Mouse (Mus musculus) limb, embryonic 11.5 days (tissue): ENCODE results near the gene Wnt9a. TPM values are rescaled to one million over a fixed set of nuclear protein-coding genes. Genes with fewer than 3 reads are reported as not detected.
"Not testable (repeated sequence)": the region's sequence is repeated elsewhere in the genome, so short reads cannot be mapped to it uniquely, and the experiment has no call there.

Experiments used
- ATAC-seq: fragments of 200-750 bp; cut with Nextera tagmentation; 2 replicates; pipeline ENCODE4 v1.8.0; 2017; ENCODE audit warnings: low read depth; ENCODE audit not compliant: insufficient number of reproducible peaks, low FRiP score, low TSS enrichment
- DNase-seq: peaks from one replicate; pipeline ENCODE4 v3.0.0-alpha.2; 2015; ENCODE audit warnings: low spot score
- H3K27ac ChIP-seq: fragments of 300-500 bp; sonication (generic); replicated peaks from 2 replicates; pipeline ENCODE4 v1.5.1; 2014; ENCODE audit warnings: low read depth, mild to moderate bottlenecking, low read length
- H3K27me3 ChIP-seq: fragments of 300-500 bp; sonication (generic); 2 replicates; pipeline ENCODE4 v1.6.1; 2014; ENCODE audit warnings: mild to moderate bottlenecking, low read length, mixed read lengths; ENCODE audit not compliant: control insufficient read depth, insufficient read depth
- H3K36me3 ChIP-seq: fragments of 300-500 bp; sonication (generic); 2 replicates; pipeline ENCODE4 v1.6.1; 2014; ENCODE audit warnings: mild to moderate bottlenecking, low read length, moderate library complexity, mixed read lengths; ENCODE audit not compliant: control insufficient read depth, insufficient read depth
- H3K4me1 ChIP-seq: fragments of 300-500 bp; sonication (generic); 2 replicates; pipeline ENCODE4 v1.6.1; 2014; ENCODE audit warnings: low read length, mixed read lengths; ENCODE audit not compliant: control insufficient read depth, insufficient read depth
- H3K4me2 ChIP-seq: fragments of 300-500 bp; sonication (generic); 2 replicates; pipeline ENCODE4 v1.6.1; 2014; ENCODE audit warnings: low read depth, mild to moderate bottlenecking, moderate library complexity; ENCODE audit not compliant: severe bottlenecking
- H3K4me3 ChIP-seq: fragments of 300-500 bp; sonication (generic); 2 replicates; pipeline ENCODE4 v1.5.1; 2014; ENCODE audit warnings: low read depth, low read length
- H3K9ac ChIP-seq: fragments of 300-500 bp; sonication (generic); 2 replicates; pipeline ENCODE4 v1.6.1; 2014; ENCODE audit warnings: mild to moderate bottlenecking, low read length
- H3K9me3 ChIP-seq: fragments of 300-500 bp; sonication (generic); 2 replicates; pipeline ENCODE4 v1.6.1; 2016; ENCODE audit warnings: low read length; ENCODE audit not compliant: control insufficient read depth
- WGBS: fragments of 180-500 bp; shearing (Covaris S2); extraction: QIAGEN DNeasy Blood & Tissue Kit; methylation state at CpG from one replicate; pipeline ENCODE4 v1.1.7; 2014; 5-methylcytosine and 5-hydroxymethylcytosine counted together
- polyA plus RNA-seq: library from polyadenylated mRNA; unstranded; fragments of >200 nt; fragmentation: Nextera tagmentation; extraction: Ambion mirVana; gene quantifications from 2 replicates; pipeline ENCODE4 v1.2.1, GENCODE M21; 2014

Wnt9a gene
- polyA plus RNA-seq, 1 experiment from 2014 or later: 1.8 TPM

GRCm38 (mm10) chr11:59293616-59294015 is 13.1 kb upstream of the Wnt9a start:
- H3K27ac ChIP-seq: no peak overlapping the region
- H3K36me3 ChIP-seq: no peaks in the 10 kb centered on the region
- H3K4me3 ChIP-seq: no peak overlapping the region
- peaks cover 56% of the 10 kb centered on the region for H3K27me3 ChIP-seq
- DNase-seq (peak; percentile 67), ATAC-seq (no peak)
- no peak overlapping the region for H3K9ac ChIP-seq
- WGBS: 24% methylated on average over 7 of the region's 7 CpGs
- peaks cover 11% of the 10 kb centered on the region for H3K4me1 ChIP-seq
- H3K4me2 ChIP-seq: no peak overlapping the region
- H3K9me3 ChIP-seq: no peaks in the 10 kb centered on the region

- Histone ChIP-seq H3K4me3 (no peak overlapping the region), H3K36me3 (no peaks in the 10 kb centered on the region), H3K4me2 (no peak overlapping the region), H3K9ac (no peak overlapping the region), H3K4me1 (no peaks in the 10 kb centered on the region), H3K9me3 (no peaks in the 10 kb centered on the region), H3K27me3 (peaks cover 13% of the 10 kb centered on the region), H3K27ac (no peak overlapping the region)
- ATAC-seq: no peak
- WGBS: 18% methylated on average over 7 of the region's 7 CpGs
- peak; percentile 68 for DNase-seq
These were observed 8.8 kb upstream of the Wnt9a start for GRCm38 (mm10) chr11:59297941-59298340.

- WGBS: 27% methylated on average over 3 of the region's 3 CpGs
- peak; percentile 54 for DNase-seq
- Histone ChIP-seq H3K27ac (no peak overlapping the region), H3K9ac (no peak overlapping the region), H3K27me3 (peaks cover 19% of the 10 kb centered on the region), H3K4me3 (no peak overlapping the region), H3K4me2 (no peak overlapping the region), H3K9me3 (no peaks in the 10 kb centered on the region), H3K4me1 (peaks cover under 1% of the 10 kb centered on the region), H3K36me3 (no peaks in the 10 kb centered on the region)
- no peak for ATAC-seq
These were observed 6.5 kb upstream of the Wnt9a start for GRCm38 (mm10) chr11:59300185-59300584.

GRCm38 (mm10) chr11:59301053-59301452 is 5.7 kb upstream of the Wnt9a start:
- DNase-seq, H3K36me3 ChIP-seq, H3K4me2 ChIP-seq, H3K4me1 ChIP-seq, H3K4me3 ChIP-seq, H3K9me3 ChIP-seq, ATAC-seq, H3K9ac ChIP-seq, H3K27ac ChIP-seq: not testable (repeated sequence)
- peaks cover 23% of the 10 kb centered on the region for H3K27me3 ChIP-seq
- WGBS: 70% methylated on average over 2 of the region's 2 CpGs

- no peak overlapping the region for H3K4me3 ChIP-seq
- H3K36me3 ChIP-seq: no peaks in the 10 kb centered on the region
- no peak overlapping the region for H3K4me2 ChIP-seq
- peak; percentile 85 for DNase-seq
- H3K27ac ChIP-seq: no peak overlapping the region
- H3K27me3 ChIP-seq: peaks cover 36% of the 10 kb centered on the region
- 33% methylated on average over 5 of the region's 10 CpGs for WGBS
- H3K9me3 ChIP-seq: no peaks in the 10 kb centered on the region
- no peak overlapping the region for H3K9ac ChIP-seq
- ATAC-seq: no peak
- H3K4me1 ChIP-seq: peaks cover 17% of the 10 kb centered on the region
These were observed 3.8 kb upstream of the Wnt9a start for GRCm38 (mm10) chr11:59302700-59303569.

- H3K27ac ChIP-seq: no peak overlapping the region
- H3K4me1 ChIP-seq: peaks cover 36% of the 10 kb centered on the region
- DNase-seq (no peak), ATAC-seq (no peak)
- H3K36me3 ChIP-seq: no peaks in the 10 kb centered on the region
- H3K9ac ChIP-seq: no peak overlapping the region
- no peaks in the 10 kb centered on the region for H3K9me3 ChIP-seq
- peak overlapping the region; percentile 4; the same call in 1 of the 2 replicates for H3K4me2 ChIP-seq
- H3K4me3 ChIP-seq: no peak overlapping the region
- H3K27me3 ChIP-seq: peaks cover 44% of the 10 kb centered on the region
- WGBS: 26% methylated on average over 22 of the region's 22 CpGs
These were observed 1.5 kb upstream of the Wnt9a start for GRCm38 (mm10) chr11:59305008-59305820.

- Histone ChIP-seq H3K4me3 (no peak overlapping the region; the same call in 1 of the 2 replicates), H3K27ac (no peak overlapping the region), H3K36me3 (no peaks in the 10 kb centered on the region), H3K9me3 (no peaks in the 10 kb centered on the region), H3K4me1 (peaks cover 36% of the 10 kb centered on the region), H3K27me3 (peaks cover 44% of the 10 kb centered on the region), H3K4me2 (peak overlapping the region; percentile 94; the same call in 1 of the 2 replicates), H3K9ac (no peak overlapping the region)
- no peak for ATAC-seq
- peak; percentile 42 for DNase-seq
- WGBS: 10% methylated on average over 10 of the region's 10 CpGs
These were observed 910 bp upstream of the Wnt9a start for GRCm38 (mm10) chr11:59305821-59306215.

GRCm38 (mm10) chr11:59307422-59308163 is 865 bp downstream of the Wnt9a start:
- Histone ChIP-seq H3K27me3 (peaks cover 46% of the 10 kb centered on the region), H3K4me1 (peaks cover 44% of the 10 kb centered on the region), H3K9me3 (no peaks in the 10 kb centered on the region), H3K4me2 (peak overlapping the region; percentile 94), H3K9ac (no peak overlapping the region; the same call in 1 of the 2 replicates), H3K27ac (no peak overlapping the region), H3K36me3 (no peaks in the 10 kb centered on the region), H3K4me3 (peak overlapping the region; percentile 50)
- DNase-seq (peak; percentile 89), ATAC-seq (0 out of 2 replicates have a peak, but pooled peaks have one; percentile 49)
- WGBS: 1% methylated on average over 45 of the region's 45 CpGs
